Mouse (Mus musculus): ENCODE data around the gene Alg14.

- TF ChIP-seq CTCF (IDR thresholded peaks at IDR 0.05; ENCODE audit: control insufficient read depth, insufficient read depth, low read length): no peak
- no peak for TF ChIP-seq POLR2A (IDR thresholded peaks at IDR 0.05; ENCODE audit: borderline replicate concordance, control insufficient read depth, low read depth, low read length)
Observed at GRCm38 (mm10) chr3:121330244-121330646, 38.7 kb downstream of the Alg14 start.
